Mouse (Mus musculus) spleen, adult 2 months (tissue): ENCODE results near the gene Ccr10.
"Not testable (repeated sequence)": the region's sequence is repeated elsewhere in the genome, so short reads cannot be mapped to it uniquely, and the experiment has no call there.

ENCODE experiments used
- CTCF ChIP-seq: fragments of 200-500 bp; IDR thresholded peaks from 2 replicates; pipeline ENCODE4 v1.5.1; 2011; ENCODE audit warnings: mild to moderate bottlenecking, inconsistent platforms; ENCODE audit not compliant: insufficient read depth, insufficient read length, insufficient replicate concordance; ENCODE audit errors: extremely low read depth
- POLR2A ChIP-seq: fragments of 200-500 bp; IDR thresholded peaks from 2 replicates; pipeline ENCODE4 v1.6.1; 2011; ENCODE audit warnings: low read depth, low read length, inconsistent platforms

GRCm38 (mm10) chr11:101160151-101160550 is 15.1 kb downstream of the Ccr10 start:
- TF ChIP-seq CTCF, POLR2A: not testable (repeated sequence)
